Mouse (Mus musculus): ENCODE measurements around the gene Akap6.
A peak's percentile ranks its signal among the peaks of the same experiment; 100 is the strongest.

Gene Akap6

DNA sequence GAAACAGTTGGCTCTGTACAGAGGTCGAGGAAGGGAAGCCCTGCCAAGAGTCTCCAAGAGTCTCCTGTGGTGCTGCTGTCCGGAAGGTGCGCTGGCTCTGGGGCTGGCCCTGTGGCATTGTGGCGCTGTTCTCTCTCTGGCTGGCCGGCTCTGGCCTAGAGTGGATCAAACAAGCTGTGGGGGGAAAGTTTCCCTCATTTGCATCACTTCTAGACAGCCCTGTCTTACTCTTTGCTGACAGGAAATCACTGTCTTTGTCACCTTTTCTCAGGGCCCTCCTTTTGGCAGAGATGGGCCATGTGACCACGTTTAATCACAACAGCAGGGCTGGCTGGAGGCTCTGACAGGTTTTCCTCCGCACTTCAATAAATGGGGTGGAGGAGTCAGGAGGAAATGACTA, 333.6 kb downstream of the Akap6 start:
- DNase-seq (ENCODE audit: low read depth, low spot score) = peak; percentile 75

DNA sequence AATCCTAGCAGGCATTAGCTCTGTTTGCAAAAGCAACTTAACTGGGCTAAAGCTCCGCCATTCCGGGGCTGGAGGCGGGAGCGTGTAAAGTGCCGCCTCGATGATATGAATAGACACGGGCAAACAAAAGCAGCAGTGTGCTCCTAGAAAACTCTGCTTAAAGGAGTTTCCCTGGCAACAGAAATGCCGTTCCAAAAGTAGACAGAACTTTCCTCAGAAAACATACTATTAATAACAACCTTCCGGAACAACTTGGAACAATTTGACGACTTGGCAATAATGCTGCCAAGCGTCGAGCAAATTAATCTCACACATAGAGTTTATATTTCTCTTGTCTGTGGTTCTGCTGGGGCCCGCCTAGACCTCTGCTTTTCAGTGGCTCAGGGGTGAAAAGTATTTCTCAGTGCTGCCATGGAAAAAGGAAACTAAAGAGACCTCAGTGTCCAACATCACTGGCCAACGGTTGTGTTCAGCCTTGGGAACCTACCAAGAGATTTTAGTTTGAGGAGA, 334.3 kb downstream of the Akap6 start:
- DNase-seq (ENCODE audit: low read depth, low spot score) = peak; percentile 65

DNA sequence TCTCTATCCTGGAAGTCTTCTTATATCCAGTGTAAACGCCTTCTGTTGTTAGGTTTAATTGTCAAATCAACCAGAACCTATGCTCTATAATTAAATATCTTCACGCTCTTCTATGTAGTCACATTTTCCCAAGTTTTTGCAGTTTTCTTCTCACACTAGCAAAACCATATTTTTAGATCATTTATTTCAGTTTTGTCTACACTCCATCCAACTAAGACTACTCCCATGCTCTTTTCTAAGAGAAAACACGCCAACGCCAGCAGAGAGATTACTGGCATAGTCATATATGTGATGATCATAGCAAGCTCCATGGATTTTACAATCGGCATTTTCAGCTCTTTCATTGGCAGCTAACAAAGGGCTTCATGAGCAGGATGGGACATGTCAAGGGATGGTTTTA, 341.5 kb downstream of the Akap6 start:
- DNase-seq (ENCODE audit: low read depth, low spot score) = no peak

DNA sequence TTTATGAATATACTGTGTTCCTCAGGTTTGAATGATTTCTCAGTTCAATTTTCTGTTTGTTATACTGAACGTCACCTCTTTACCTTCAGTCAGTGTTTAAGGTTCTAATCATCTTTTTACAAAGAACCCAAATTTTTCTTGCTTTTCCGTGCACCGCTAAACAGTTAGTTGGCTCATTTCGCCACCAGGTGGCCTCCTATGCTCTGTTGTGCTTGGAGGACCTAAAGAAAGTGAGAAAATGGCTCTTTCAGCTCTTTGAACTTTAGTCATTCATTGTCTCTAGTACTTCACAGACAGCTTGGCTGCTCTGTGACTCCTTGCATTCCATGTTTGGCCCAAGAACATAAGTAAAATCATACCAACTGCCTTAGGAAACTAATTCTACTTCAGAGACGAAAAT, 343.6 kb downstream of the Akap6 start:
- peak; percentile 66 for DNase-seq (ENCODE audit: low read depth, low spot score)

DNA sequence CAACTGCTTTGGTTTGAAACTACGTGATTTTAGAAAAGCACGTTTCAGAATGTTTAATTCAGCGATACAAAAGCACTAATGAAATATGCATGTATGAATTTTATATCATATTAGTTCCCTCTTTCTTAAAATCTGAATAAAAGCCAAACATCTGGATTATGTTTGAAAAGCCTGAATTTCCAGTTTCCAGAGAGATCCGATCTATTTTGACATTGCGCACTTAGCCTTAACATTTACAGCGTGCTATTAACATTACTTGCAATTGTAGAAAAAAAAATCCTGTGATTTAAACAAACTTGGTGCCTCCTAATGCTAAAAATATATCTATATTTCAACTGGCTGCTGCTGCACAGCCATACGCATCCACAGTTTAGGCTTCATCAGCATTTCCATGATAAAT, 358.4 kb downstream of the Akap6 start:
- no peak for DNase-seq (ENCODE audit: low read depth, low spot score)

- DNase-seq (ENCODE audit: low read depth, low spot score) = no peak
These were observed 361.7 kb downstream of the Akap6 start for GRCm38 (mm10) chr12:53060903-53061302.

- peak; percentile 74 for DNase-seq (ENCODE audit: low read depth, low spot score)
These were observed 362.4 kb downstream of the Akap6 start for GRCm38 (mm10) chr12:53061466-53062124.

DNA sequence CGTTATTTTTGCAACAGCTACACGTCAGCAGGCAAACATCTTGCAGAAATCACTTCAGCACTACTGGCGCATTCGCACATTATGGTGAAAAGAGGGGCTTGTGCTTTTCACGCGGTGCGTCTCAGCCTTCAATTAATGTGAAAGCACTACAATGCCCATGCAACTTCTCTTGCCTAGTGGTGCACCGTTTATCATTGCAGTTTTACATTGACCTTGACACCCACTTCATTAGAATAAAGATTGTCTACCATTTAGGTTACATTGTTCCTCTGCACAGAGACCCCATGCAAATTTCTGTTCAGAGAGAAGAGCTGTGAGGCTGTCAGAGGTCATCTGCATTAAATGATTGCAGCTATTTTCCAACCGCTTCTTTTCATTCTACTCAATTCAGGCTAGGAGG, 363.8 kb downstream of the Akap6 start:
- DNase-seq (ENCODE audit: low read depth, low spot score) = peak; percentile 75

GRCm38 (mm10) chr12:53064241-53064760, 365.1 kb downstream of the Akap6 start:
- DNase-seq (ENCODE audit: low read depth, low spot score) = peak; percentile 66

- DNase-seq (ENCODE audit: low read depth, low spot score) = no peak
These were observed 366.0 kb downstream of the Akap6 start for GRCm38 (mm10) chr12:53065031-53065785.

DNA sequence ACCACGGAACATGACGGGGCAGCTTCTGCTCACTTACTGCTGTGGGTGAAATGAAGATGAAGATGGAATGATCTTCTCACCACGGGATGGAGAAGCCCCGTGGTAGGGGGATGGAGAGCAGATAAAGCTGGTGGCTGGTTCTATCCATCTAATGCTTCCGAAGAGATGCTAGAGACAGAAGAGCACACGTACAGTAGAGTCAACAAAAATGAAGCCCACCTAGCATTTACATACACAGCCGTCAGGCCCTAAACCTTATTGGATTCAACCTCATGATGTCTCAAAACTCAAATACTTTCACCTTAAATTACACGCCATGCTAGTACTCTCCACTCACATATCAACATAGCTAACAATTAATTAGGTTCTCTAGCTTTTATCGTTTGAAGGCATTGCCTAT, 367.1 kb downstream of the Akap6 start:
- no peak for DNase-seq (ENCODE audit: low read depth, low spot score)

DNA sequence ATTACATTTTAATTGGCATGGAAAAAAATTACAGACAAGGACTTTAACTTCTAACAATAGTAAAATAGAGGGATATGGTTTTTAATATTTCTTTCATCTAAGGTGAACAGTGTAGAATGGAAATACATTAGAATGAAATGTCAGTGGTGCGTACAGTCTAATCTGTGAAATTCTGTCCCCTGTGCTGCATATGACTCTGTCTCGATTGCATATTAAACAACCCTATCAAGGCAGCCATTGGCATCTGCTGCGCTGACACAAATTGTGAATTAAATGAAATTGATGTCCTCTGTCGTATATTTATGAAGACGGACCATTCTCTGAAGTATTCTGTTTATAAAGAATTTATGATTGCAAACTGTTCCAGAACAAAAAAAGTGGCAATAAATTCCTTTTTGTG, 371.7 kb downstream of the Akap6 start:
- DNase-seq (ENCODE audit: low read depth, low spot score) = no peak

DNA sequence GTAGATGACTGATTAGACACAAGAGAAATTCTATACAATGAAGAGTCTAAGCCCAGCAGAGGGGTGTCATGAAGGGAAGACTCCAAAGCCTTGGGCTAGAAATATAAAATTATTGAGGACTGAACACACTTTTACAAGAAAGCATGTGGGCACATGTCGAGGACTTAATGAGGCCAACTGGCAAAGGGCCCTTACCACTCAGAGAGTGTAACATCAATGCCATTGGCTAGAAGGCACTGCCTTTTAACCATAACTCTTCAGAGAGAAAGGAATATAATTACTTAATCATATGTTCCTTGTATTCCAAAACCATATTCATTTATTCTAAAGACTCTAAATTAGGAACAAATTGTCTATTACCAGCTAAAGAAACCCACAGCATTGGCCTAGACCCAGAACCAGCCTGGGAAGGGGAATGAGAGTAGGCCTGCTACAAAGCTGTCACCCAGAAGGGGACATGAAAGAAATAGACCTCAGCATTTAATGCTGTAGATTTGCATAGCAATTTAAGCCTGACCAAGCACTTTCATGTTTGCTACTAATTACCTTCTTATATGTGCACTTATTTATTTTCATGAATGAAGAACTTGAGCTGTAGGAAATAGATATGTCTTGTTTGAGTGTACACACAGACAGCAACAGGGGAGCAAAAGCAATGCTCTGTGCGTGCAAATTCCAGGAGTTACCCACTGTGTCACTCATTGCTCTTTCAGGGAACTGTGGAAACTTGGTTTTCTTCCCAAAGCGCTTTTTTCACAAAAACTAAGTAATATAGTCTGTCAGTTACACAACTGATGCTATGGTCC, 377.6 kb downstream of the Akap6 start:
- DNase-seq (ENCODE audit: low read depth, low spot score) = no peak

GRCm38 (mm10) chr12:53085789-53086188, 386.6 kb downstream of the Akap6 start:
- no peak for DNase-seq (ENCODE audit: low read depth, low spot score)

DNA sequence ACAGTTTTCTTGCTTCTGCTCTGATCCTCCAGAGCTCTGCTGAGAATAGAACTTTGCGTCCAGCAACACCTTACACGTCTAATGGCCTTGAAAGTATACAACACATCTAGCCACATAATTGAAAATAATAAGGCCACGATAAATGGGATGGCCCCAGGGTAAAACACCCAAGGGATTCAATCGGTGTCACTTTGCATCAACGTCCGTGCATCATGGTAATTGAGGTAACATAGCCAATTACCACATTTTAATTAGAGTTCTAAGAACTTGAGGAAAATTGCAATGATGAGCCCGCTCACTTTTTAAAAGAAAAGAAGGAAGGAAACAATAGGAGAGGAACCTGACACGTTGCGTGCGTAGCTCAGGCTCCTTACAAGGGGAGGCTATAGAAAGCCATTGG, 413.1 kb downstream of the Akap6 start:
- no peak for DNase-seq (ENCODE audit: low read depth, low spot score)

- no peak for DNase-seq (ENCODE audit: low read depth, low spot score)
These were observed 420.2 kb downstream of the Akap6 start for GRCm38 (mm10) chr12:53119352-53119751.

DNA sequence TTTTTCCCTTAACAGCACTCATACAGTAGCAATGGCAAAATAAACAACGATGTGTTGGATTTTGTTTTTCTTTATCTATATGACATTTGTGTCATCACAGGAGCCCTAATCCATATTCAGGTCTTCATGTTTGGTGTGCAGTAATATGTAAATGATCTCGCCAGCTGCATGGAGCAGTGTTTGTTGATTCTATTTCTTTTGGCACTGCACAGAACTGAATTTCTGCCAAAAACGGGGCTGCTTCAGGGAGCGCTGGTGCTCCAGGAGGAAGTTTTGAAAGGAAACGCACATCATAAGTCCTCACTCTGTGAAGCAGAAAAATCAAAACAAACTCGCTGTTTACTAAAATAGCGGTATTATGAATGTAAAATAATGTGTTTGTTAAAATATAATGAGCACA, 424.9 kb downstream of the Akap6 start:
- no peak for DNase-seq (ENCODE audit: low read depth, low spot score)

DNA sequence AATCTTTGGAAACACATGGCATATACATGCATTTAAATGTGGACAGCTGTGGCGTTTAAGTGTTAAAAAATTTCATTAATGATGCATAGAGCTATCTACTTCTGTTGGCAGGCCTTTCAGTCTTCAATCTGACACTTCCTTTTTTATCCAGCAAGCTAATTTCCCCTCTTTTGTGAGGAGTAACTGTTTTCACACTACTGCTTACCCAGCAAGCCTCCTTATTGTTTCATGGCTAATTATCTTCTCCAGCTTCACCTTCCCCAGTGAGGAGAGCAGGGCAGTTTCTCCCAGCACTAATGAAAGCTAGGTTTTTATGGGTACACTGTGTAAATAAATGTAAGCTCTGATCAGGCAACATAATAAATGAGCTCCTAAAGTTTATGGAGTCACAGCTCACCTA, 425.5 kb downstream of the Akap6 start:
- no peak for DNase-seq (ENCODE audit: low read depth, low spot score)

- no peak for DNase-seq (ENCODE audit: low read depth, low spot score)
These were observed 426.1 kb downstream of the Akap6 start for GRCm38 (mm10) chr12:53125286-53125685.

DNA sequence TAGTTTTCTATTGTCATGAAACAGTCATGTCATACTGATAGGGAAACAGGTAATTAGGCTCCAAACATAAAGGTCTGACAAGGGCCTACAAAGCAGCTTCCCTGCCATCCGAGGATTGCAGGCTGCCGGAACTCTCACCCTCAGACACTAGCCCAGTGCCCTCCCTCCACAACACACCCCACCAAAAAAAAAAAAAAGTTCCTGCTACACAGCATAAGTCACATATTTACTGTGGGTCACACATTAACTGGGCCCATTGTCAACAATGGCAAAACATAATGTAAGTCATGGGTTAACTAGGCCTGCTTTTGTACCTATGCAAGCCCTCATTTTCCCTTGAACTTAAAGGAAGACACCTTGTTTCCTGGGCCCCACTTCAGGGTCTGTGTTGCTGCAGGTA, 435.0 kb downstream of the Akap6 start:
- DNase-seq (ENCODE audit: low read depth, low spot score) = no peak

DNA sequence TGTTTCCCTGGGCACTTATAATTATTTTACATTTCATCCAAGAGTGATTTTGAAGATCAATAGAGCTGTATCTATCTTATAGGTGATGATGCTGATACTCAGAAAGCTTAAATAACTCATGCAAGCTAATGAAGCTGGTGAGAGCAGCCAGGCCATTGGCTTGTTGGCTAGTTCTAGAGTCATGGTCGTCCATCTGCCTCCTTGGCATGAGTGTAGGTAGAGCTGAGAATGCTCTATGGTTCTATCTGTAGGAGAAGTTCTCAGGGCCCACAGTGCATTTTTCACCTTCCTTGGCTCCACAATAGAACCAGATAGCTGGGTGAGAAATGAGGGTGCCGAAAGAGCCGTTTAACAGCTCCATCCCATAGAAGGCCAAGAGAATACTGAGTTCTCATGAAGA, 438.1 kb downstream of the Akap6 start:
- no peak for DNase-seq (ENCODE audit: low read depth, low spot score)

DNA sequence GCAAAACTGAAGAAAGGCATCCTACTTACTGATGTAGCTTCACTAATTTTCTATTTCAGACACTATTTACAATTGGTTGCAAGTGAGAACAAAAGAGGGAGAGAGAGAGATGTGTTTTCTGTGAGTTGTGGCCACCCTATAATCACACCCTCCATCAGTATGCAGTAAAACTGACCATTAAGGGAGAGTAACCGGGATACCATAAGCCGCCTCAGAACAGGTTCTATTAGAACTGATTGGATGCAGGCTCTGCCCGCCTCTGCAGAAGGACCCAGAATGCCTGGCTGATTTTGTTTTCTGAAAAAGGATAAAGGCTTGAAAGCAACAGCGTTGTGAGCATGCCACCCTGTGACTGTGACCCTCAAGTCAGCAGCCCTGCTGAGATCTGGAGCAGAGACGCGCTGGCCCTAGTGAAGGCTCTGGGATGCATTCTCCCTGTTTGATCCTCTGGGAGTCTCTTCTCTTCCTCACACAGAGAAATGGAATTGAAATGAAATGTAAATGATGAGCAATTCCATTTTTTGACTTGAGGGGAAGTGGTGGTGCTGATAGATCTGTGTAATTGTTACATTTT, 445.0 kb downstream of the Akap6 start:
- DNase-seq (ENCODE audit: low read depth, low spot score) = no peak
